Mouse (Mus musculus): Measurements from ENCODE around the gene Mief2.

Gene Mief2

GRCm38 (mm10) chr11:60740321-60740720 lies 12.1 kb downstream of the Mief2 start:
- ChIA-PET POLR2A (interaction anchor here (0.6 to 5.8 kb wide), 81 partner anchors 9 to 1577 kb away, joined by 3 to 84 read pairs (median 4); partner anchors contain the start of genes Flii (in 4 of the 4), Mief2 (in 4 of the 4), Smcr8 (in 3 of the 4) and Top3a (in 3 of the 4)), CTCF (interaction anchor here in 3 of 4 experiments (0.5 to 2.5 kb wide), 15 partner anchors 9 to 934 kb away, joined by 3 to 15 read pairs (median 5); partner anchors contain the start of genes Mief2 (in 3 of the 3), Flii (in 2 of the 3) and Dhrs7b (in 1 of the 3))

GRCm38 (mm10) chr11:60755570-60755969 lies 27.4 kb downstream of the Mief2 start:
- CTCF ChIA-PET, result interaction anchor here in 1 of 4 experiments (1.0 kb wide), 1 partner anchor 52 kb away, joined by 3 read pairs; no protein-coding TSS in a partner anchor
- POLR2A ChIA-PET, result interaction anchor here in 2 of 4 experiments (0.6 to 1.8 kb wide), 11 partner anchors 9 to 231 kb away, joined by 3 to 9 read pairs (median 3); no protein-coding TSS in a partner anchor

GRCm38 (mm10) chr11:60761681-60762080 lies 33.5 kb downstream of the Mief2 start:
- ChIA-PET POLR2A (interaction anchor here in 1 of 4 experiments (1.6 kb wide), 1 partner anchor 21 kb away, joined by 4 read pairs; no protein-coding TSS in a partner anchor), CTCF (no interaction called here)

GRCm38 (mm10) chr11:60766969-60767368 lies 38.8 kb downstream of the Mief2 start:
- ChIA-PET CTCF (interaction anchor here in 2 of 4 experiments (1.1 kb wide), 2 partner anchors 24 to 39 kb away, joined by 3 read pairs; partner anchors contain the start of gene Mief2 (in 1 of the 2)), POLR2A (interaction anchor here in 2 of 4 experiments (0.7 to 2.4 kb wide), 7 partner anchors 10 to 120 kb away, joined by 3 to 7 read pairs (median 3); partner anchors contain the start of genes Shmt1 (in 1 of the 2), Smcr8 (in 1 of the 2) and Top3a (in 1 of the 2))

- ChIA-PET CTCF (interaction anchor here in 2 of 4 experiments (0.7 to 0.9 kb wide), 2 partner anchors 43 to 230 kb away, joined by 3 read pairs; partner anchors contain the start of gene Flii (in 1 of the 2)), POLR2A (interaction anchor here in 2 of 4 experiments (0.7 to 2.6 kb wide), 6 partner anchors 15 to 1139 kb away, joined by 3 to 7 read pairs (median 4); partner anchors contain the start of gene Shmt1 (in 1 of the 2))
Measured at GRCm38 (mm10) chr11:60769322-60769721, 41.1 kb downstream of the Mief2 start.

- POLR2A ChIA-PET, result interaction anchor here in 2 of 4 experiments (1.0 to 5.2 kb wide), 10 partner anchors 11 to 61 kb away, joined by 3 to 42 read pairs (median 6); partner anchors contain the start of genes Shmt1 (in 2 of the 2) and Dhrs7b (in 1 of the 2)
- CTCF ChIA-PET, result interaction anchor here in 2 of 4 experiments (0.6 to 0.8 kb wide), 2 partner anchors 22 to 388 kb away, joined by 3 read pairs; no protein-coding TSS in a partner anchor
Measured at GRCm38 (mm10) chr11:60770776-60771175, 42.6 kb downstream of the Mief2 start.

- ChIA-PET CTCF (no interaction called here), POLR2A (interaction anchor here in 2 of 4 experiments (0.8 to 5.2 kb wide), 3 partner anchors 10 to 44 kb away, joined by 4 to 42 read pairs (median 5); partner anchors contain the start of genes Mief2 (in 1 of the 2) and Shmt1 (in 1 of the 2))
Measured at GRCm38 (mm10) chr11:60772161-60772560, 44.0 kb downstream of the Mief2 start.

- ChIA-PET POLR2A (interaction anchor here in 3 of 4 experiments (0.8 to 5.2 kb wide), 18 partner anchors 8 to 75 kb away, joined by 3 to 42 read pairs (median 4); partner anchors contain the start of genes Shmt1 (in 2 of the 3), Llgl1 (in 1 of the 3) and Mief2 (in 1 of the 3)), CTCF (interaction anchor here in 1 of 4 experiments (1.0 kb wide), 1 partner anchor 47 kb away, joined by 3 read pairs; the partner anchor contains the start of genes Flii and Mief2)
Measured at GRCm38 (mm10) chr11:60774158-60774689, 46.0 kb downstream of the Mief2 start.

- ChIA-PET CTCF (no interaction called here), POLR2A (interaction anchor here in 3 of 4 experiments (0.6 to 5.2 kb wide), 19 partner anchors 8 to 409 kb away, joined by 3 to 42 read pairs (median 4); partner anchors contain the start of genes Shmt1 (in 2 of the 3) and Llgl1 (in 1 of the 3))
Measured at GRCm38 (mm10) chr11:60774841-60775240, 46.6 kb downstream of the Mief2 start.

- ChIA-PET CTCF (no interaction called here), POLR2A (interaction anchor here in 3 of 4 experiments (0.8 to 5.2 kb wide), 13 partner anchors 7 to 400 kb away, joined by 3 to 42 read pairs (median 4); partner anchors contain the start of genes Shmt1 (in 2 of the 3), Llgl1 (in 1 of the 3) and Usp22 (in 1 of the 3))
Measured at GRCm38 (mm10) chr11:60775578-60775977, 47.4 kb downstream of the Mief2 start.

- ChIA-PET CTCF (no interaction called here), POLR2A (interaction anchor here in 2 of 4 experiments (0.8 to 3.1 kb wide), 6 partner anchors 11 to 399 kb away, joined by 3 to 9 read pairs (median 5); partner anchors contain the start of gene Usp22 (in 1 of the 2))
Measured at GRCm38 (mm10) chr11:60776107-60776828, 48.1 kb downstream of the Mief2 start.

- POLR2A ChIA-PET, result interaction anchor here (0.5 to 8.8 kb wide), 51 partner anchors 10 to 1478 kb away, joined by 3 to 215 read pairs (median 5); partner anchors contain the start of genes Dhrs7b (in 3 of the 4), Flii (in 3 of the 4), Mief2 (in 3 of the 4) and Shmt1 (in 3 of the 4)
- CTCF ChIA-PET, result interaction anchor here in 3 of 4 experiments (0.5 to 0.9 kb wide), 4 partner anchors 34 to 240 kb away, joined by 3 to 6 read pairs (median 4); partner anchors contain the start of gene Shmt1 (in 2 of the 3)
Measured at GRCm38 (mm10) chr11:60776829-60777740, 48.9 kb downstream of the Mief2 start, which contains the start of the genes Top3a and Smcr8. Gene Top3a, minus strand, starts transcription at chr11:60777365. Gene Smcr8, plus strand, starts transcription at chr11:60777524.

- ChIA-PET CTCF (interaction anchor here in 2 of 4 experiments (0.6 to 0.9 kb wide), 3 partner anchors 33 to 75 kb away, joined by 3 to 6 read pairs (median 6); partner anchors contain the start of gene Shmt1 (in 2 of the 2)), POLR2A (interaction anchor here in 3 of 4 experiments (0.5 to 8.8 kb wide), 51 partner anchors 9 to 1478 kb away, joined by 3 to 215 read pairs (median 5); partner anchors contain the start of genes Dhrs7b (in 3 of the 3), Flii (in 3 of the 3), Mief2 (in 3 of the 3) and Shmt1 (in 3 of the 3))
Measured at GRCm38 (mm10) chr11:60777801-60778370, 49.7 kb downstream of the Mief2 start.

- ChIA-PET POLR2A (interaction anchor here in 3 of 4 experiments (0.5 to 8.8 kb wide), 24 partner anchors 7 to 115 kb away, joined by 3 to 215 read pairs (median 6); partner anchors contain the start of genes Shmt1 (in 3 of the 3), Dhrs7b (in 2 of the 3), Llgl1 (in 1 of the 3) and Mief2 (in 1 of the 3)), CTCF (no interaction called here)
Measured at GRCm38 (mm10) chr11:60779673-60780189, 51.5 kb downstream of the Mief2 start.

Data from embryonic stem cell, embryonic (primary cell).